Mouse (Mus musculus): ENCODE measurements at regions not wholly inside any gene's neighbourhood (a gene's known extent, or its start where the extent isn't known, plus 50 kb on each side); places are given as distances from the start of the nearest gene placed in this dataset.

DNA sequence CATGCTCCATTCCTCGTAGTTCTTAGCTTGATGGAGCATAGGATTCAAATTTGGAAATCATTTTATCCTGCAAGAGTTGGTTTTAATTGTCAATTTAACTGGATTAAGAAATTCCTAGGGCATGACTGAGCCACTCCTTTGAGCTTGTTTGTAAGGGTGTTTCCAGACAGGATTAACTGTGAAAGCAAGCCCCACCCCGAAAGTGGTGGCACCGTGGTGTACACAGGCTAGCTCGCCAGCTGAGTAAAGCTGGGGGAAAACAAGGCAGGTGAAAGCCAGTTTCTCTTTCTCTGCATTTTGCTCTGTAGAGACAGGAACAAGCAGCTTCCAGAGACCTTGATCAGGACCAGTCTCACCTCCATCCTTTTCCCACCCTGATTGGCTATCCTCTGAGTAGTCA lies 103.5 kb downstream of the Arrdc3 start:
- TF ChIP-seq ELF1 (IDR thresholded peaks at IDR 0.05; ENCODE audit: low read depth, low read length) (no peak), BHLHE40 (IDR thresholded peaks at IDR 0.05; ENCODE audit: borderline replicate concordance, low read depth, low read length) (no peak), RCOR1 (IDR thresholded peaks at IDR 0.05; ENCODE audit: low read depth, low read length) (no peak)
